Mouse (Mus musculus): ENCODE measurements around the gene Haspin. TPM values are rescaled to one million over a fixed set of nuclear protein-coding genes. Genes with fewer than 3 reads are reported as not detected.

Haspin gene
- 592 TPM for polyA plus RNA-seq (2014; fragmentation: Illumina TruSeq; extraction: RNeasy Lipid Tissue Mini Kit (QIAGEN cat#74804); ENCODE audit: low read depth, low replicate concordance)

GRCm38 (mm10) chr11:73137591-73138501 lies at the start of gene Haspin:
Gene Haspin, minus strand, starts transcription at chr11:73138294.

GRCm38 (mm10) chr11:73176608-73177508 lies 38.8 kb upstream of the Haspin start, which contains the start of the genes Emc6 and Tax1bp3:
Gene Emc6, minus strand, starts transcription at chr11:73177037.
Gene Tax1bp3, plus strand, starts transcription at chr11:73177083.

GRCm38 (mm10) chr11:73159957-73160810 lies 22.1 kb upstream of the Haspin start, which contains the start of gene P2rx5:
Gene P2rx5, plus strand, starts transcription at chr11:73160421.

GRCm38 (mm10) chr11:73090283-73090682 lies 47.8 kb downstream of the Haspin start, which contains the start of gene Itgae:
Gene Itgae, plus strand, starts transcription at chr11:73090583.

Other genes starting within 250 kb of the Haspin start
- 0.64 TPM for gene Atp2a3, start 177.1 kb downstream of the Haspin start, polyA plus RNA-seq (2014; fragmentation: Illumina TruSeq; extraction: RNeasy Lipid Tissue Mini Kit (QIAGEN cat#74804); ENCODE audit: low read depth, low replicate concordance)
- not detected for gene P2rx1, start 139.2 kb downstream of the Haspin start, polyA plus RNA-seq (2014; fragmentation: Illumina TruSeq; extraction: RNeasy Lipid Tissue Mini Kit (QIAGEN cat#74804); ENCODE audit: low read depth, low replicate concordance)
- 0.07 TPM for gene Camkk1, start 119.3 kb downstream of the Haspin start, polyA plus RNA-seq (2014; fragmentation: Illumina TruSeq; extraction: RNeasy Lipid Tissue Mini Kit (QIAGEN cat#74804); ENCODE audit: low read depth, low replicate concordance)
- gene Ncbp3, start 90.5 kb downstream of the Haspin start, polyA plus RNA-seq (2014; fragmentation: Illumina TruSeq; extraction: RNeasy Lipid Tissue Mini Kit (QIAGEN cat#74804); ENCODE audit: low read depth, low replicate concordance): 4.8 TPM
- gene Itgae, start 47.7 kb downstream of the Haspin start, polyA plus RNA-seq (2014; fragmentation: Illumina TruSeq; extraction: RNeasy Lipid Tissue Mini Kit (QIAGEN cat#74804); ENCODE audit: low read depth, low replicate concordance): 16.8 TPM
- gene P2rx5, start 22.1 kb upstream of the Haspin start, polyA plus RNA-seq (2014; fragmentation: Illumina TruSeq; extraction: RNeasy Lipid Tissue Mini Kit (QIAGEN cat#74804); ENCODE audit: low read depth, low replicate concordance): 0.14 TPM
- 20.7 TPM for gene Emc6, start 38.7 kb upstream of the Haspin start, polyA plus RNA-seq (2014; fragmentation: Illumina TruSeq; extraction: RNeasy Lipid Tissue Mini Kit (QIAGEN cat#74804); ENCODE audit: low read depth, low replicate concordance)
- gene Tax1bp3, start 38.8 kb upstream of the Haspin start, polyA plus RNA-seq (2014; fragmentation: Illumina TruSeq; extraction: RNeasy Lipid Tissue Mini Kit (QIAGEN cat#74804); ENCODE audit: low read depth, low replicate concordance): 3.7 TPM
- gene Ctns, start 60.7 kb upstream of the Haspin start, polyA plus RNA-seq (2014; fragmentation: Illumina TruSeq; extraction: RNeasy Lipid Tissue Mini Kit (QIAGEN cat#74804); ENCODE audit: low read depth, low replicate concordance): 9.0 TPM
- 0.88 TPM for gene Shpk, start 61.2 kb upstream of the Haspin start, polyA plus RNA-seq (2014; fragmentation: Illumina TruSeq; extraction: RNeasy Lipid Tissue Mini Kit (QIAGEN cat#74804); ENCODE audit: low read depth, low replicate concordance)
- gene Trpv1, start 96.0 kb upstream of the Haspin start, polyA plus RNA-seq (2014; fragmentation: Illumina TruSeq; extraction: RNeasy Lipid Tissue Mini Kit (QIAGEN cat#74804); ENCODE audit: low read depth, low replicate concordance): 1.5 TPM
- gene Trpv3, start 129.1 kb upstream of the Haspin start, polyA plus RNA-seq (2014; fragmentation: Illumina TruSeq; extraction: RNeasy Lipid Tissue Mini Kit (QIAGEN cat#74804); ENCODE audit: low read depth, low replicate concordance): 0.20 TPM
- gene Aspa, start 191.3 kb upstream of the Haspin start, polyA plus RNA-seq (2014; fragmentation: Illumina TruSeq; extraction: RNeasy Lipid Tissue Mini Kit (QIAGEN cat#74804); ENCODE audit: low read depth, low replicate concordance): 14.4 TPM
- gene Gm49340, start 191.4 kb upstream of the Haspin start, polyA plus RNA-seq (2014; fragmentation: Illumina TruSeq; extraction: RNeasy Lipid Tissue Mini Kit (QIAGEN cat#74804); ENCODE audit: low read depth, low replicate concordance): 1.1 TPM
- 86.0 TPM for gene Spata22, start 191.4 kb upstream of the Haspin start, polyA plus RNA-seq (2014; fragmentation: Illumina TruSeq; extraction: RNeasy Lipid Tissue Mini Kit (QIAGEN cat#74804); ENCODE audit: low read depth, low replicate concordance)
- not detected for gene Olfr20, start 212.5 kb upstream of the Haspin start, polyA plus RNA-seq (2014; fragmentation: Illumina TruSeq; extraction: RNeasy Lipid Tissue Mini Kit (QIAGEN cat#74804); ENCODE audit: low read depth, low replicate concordance)
- gene Olfr376, start 233.0 kb upstream of the Haspin start, polyA plus RNA-seq (2014; fragmentation: Illumina TruSeq; extraction: RNeasy Lipid Tissue Mini Kit (QIAGEN cat#74804); ENCODE audit: low read depth, low replicate concordance): not detected